Mouse (Mus musculus) small intestine, adult 2 months (tissue): Measurements from ENCODE around the gene Zfp36l1. TPM values are rescaled to one million over a fixed set of nuclear protein-coding genes. Genes with fewer than 3 reads are reported as not detected.

ENCODE experiments used
- H3K27ac ChIP-seq: fragments of 200-500 bp; 2 replicates; pipeline ENCODE4 v1.5.1; 2012; ENCODE audit warnings: low read depth, low read length, control low read depth, inconsistent platforms; ENCODE audit not compliant: insufficient read depth
- H3K27me3 ChIP-seq: fragments of 200-500 bp; 2 replicates; pipeline ENCODE4 v1.6.1; 2012; ENCODE audit warnings: mild to moderate bottlenecking, moderate library complexity, low read length, inconsistent platforms; ENCODE audit not compliant: control insufficient read depth, insufficient read depth
- H3K36me3 ChIP-seq: fragments of 200-500 bp; 2 replicates; pipeline ENCODE4 v1.6.1; 2012; ENCODE audit warnings: mild to moderate bottlenecking, low read length, control low read depth, inconsistent platforms; ENCODE audit not compliant: control insufficient read depth, insufficient read depth
- H3K4me1 ChIP-seq: fragments of 200-500 bp; 2 replicates; pipeline ENCODE4 v1.6.1; 2012; ENCODE audit warnings: low read length, inconsistent platforms, mixed read lengths; ENCODE audit not compliant: control insufficient read depth, insufficient read depth, insufficient read length
- H3K4me3 ChIP-seq: fragments of 200-500 bp; 2 replicates; pipeline ENCODE4 v1.5.1; 2012; ENCODE audit warnings: low read depth, mild to moderate bottlenecking, control low read depth, inconsistent platforms, low read length, moderate library complexity
- CTCF ChIP-seq: fragments of 200-500 bp; IDR thresholded peaks from 2 replicates; pipeline ENCODE4 v1.5.1; 2012; ENCODE audit warnings: low read depth, mild to moderate bottlenecking, control low read depth, inconsistent platforms, low read length, moderate library complexity, mixed read lengths; ENCODE audit not compliant: insufficient replicate concordance, insufficient read length; ENCODE audit errors: extremely low read depth
- POLR2A ChIP-seq: fragments of 200-500 bp; IDR thresholded peaks from 2 replicates; pipeline ENCODE4 v1.6.1; 2012; ENCODE audit warnings: low read depth, mild to moderate bottlenecking, control low read depth, inconsistent platforms, low read length, moderate library complexity
- WGBS: fragments of 180-500 bp; shearing (Covaris S2); methylation state at CpG from one replicate; pipeline ENCODE4 v1.1.7; 2018; 5-methylcytosine and 5-hydroxymethylcytosine counted together
- polyA plus RNA-seq: library from polyadenylated mRNA; depleted of rRNA; stranded (reverse); fragments of >200 nt; gene quantifications from 2 replicates; pipeline ENCODE4 v1.2.3, GENCODE M21; 2012; rRNA removed

Zfp36l1 gene
- polyA plus RNA-seq, 1 experiment: 118 TPM

DNA sequence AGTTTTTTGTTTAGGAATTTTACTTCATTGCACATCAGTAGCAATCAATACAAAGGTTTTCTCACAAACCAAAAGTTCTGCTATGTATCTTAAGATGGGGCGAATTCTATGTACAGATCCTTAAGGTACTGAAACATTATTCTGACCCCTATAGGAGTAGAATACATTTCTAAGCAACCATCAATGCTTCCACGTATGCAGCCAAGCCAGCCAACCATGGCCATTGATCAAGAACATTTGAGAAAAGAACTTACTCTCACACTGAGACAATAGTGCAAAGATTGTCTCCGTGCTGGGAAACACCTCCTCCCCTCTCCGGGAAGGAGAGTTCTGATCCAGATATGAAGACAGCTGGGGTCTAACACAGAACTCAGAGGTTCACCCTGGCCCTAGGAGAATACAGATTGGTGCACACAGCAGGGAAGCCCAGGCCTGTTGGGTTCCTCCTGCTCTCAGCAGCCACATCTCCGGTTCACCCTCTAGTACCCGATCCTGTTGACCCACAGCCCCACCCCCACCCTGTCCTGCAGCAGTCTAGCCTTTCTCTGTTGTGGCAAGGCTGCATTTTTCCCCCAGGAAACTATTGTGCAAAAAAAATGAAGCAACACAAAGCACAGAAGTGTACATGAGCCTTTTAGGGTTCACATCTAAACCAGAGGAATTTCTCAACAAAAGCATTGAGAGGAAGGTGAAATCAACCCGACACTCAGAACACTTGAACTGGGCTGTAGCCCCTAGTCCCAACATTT is 49.2 kb downstream of the Zfp36l1 start:
- peaks cover 21% of the 10 kb centered on the region; the same call in 1 of the 2 replicates for H3K4me1 ChIP-seq
- H3K36me3 ChIP-seq: no peaks in the 10 kb centered on the region
- no peak overlapping the region for H3K27ac ChIP-seq
- no peak overlapping the region for H3K4me3 ChIP-seq
- H3K27me3 ChIP-seq: no peaks in the 10 kb centered on the region
- 77% methylated on average over 7 of the region's 7 CpGs for WGBS
- no peak for TF ChIP-seq CTCF
- no peak for TF ChIP-seq POLR2A

DNA sequence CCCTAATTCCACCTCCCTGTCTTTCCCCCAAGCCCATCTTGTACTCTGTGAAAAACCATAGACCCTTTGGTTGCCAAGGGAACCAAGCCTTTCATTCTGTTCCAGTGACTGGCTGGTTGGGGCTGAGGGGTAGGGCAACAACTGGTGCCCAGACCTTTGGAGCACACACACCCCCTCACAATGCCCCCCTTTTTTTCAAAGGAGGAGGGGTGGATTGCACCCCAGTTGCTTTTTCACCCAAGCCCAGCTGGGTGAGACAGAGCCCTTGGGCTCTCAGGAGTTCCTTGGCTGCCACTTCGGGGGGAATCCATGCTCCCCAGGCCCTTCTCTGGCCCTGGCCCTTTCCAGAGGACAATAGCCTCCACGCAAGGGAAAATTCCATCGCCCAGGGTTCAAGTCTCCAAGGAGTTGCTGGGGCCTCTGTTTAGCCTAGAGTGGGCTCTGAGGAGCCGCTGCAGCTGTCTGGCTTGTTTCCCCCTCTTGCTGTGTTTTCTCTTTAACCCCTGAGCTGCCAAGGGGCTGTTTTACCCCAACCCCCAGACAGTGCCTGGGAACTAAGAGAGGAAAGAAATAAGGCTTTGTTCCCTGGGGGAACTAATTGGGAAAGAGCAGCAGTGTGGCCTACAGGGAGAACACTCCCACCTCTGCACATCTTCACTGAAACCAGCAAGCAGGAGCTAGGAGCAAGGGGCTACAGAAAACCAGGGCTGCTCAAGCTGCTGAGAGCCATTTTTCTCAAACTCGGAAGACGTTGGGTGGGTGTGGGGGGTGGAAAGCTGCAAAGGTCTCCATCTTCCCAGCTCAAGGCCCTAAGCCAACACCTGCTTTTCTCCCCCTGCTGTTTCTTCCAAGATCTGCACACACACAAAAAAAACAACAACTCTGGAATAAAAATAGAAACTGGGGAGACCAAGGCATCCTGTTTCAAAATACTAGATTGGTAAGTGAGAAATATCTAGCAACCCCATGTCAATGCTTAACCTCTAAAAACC is 50.1 kb downstream of the Zfp36l1 start:
- WGBS: 66% methylated on average over 6 of the region's 6 CpGs
- H3K36me3 ChIP-seq: no peaks in the 10 kb centered on the region
- H3K27ac ChIP-seq: no peak overlapping the region
- peaks cover 21% of the 10 kb centered on the region; the same call in 1 of the 2 replicates for H3K4me1 ChIP-seq
- no peak for TF ChIP-seq POLR2A
- TF ChIP-seq CTCF: no peak
- H3K4me3 ChIP-seq: no peak overlapping the region
- no peaks in the 10 kb centered on the region for H3K27me3 ChIP-seq

DNA sequence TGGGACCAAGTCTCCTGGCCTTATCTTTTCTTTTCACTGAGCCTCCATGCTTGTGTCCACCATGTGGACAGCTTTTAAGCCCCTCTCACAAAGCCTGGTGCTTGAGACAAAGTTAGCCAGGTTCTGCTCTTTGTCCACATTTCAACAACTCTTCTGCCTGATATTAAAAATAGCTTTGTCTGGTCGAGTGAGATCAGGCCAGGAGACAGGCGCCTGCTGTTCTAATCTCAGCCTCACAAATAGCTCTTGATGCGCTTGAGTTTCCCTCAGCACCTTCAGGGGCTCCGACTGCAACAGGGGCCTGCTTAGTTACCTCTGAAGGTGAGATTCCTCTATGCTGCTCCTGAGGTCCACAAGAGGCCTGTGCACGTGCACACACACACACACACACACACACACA is 51.0 kb downstream of the Zfp36l1 start:
- peaks cover 22% of the 10 kb centered on the region; the same call in 1 of the 2 replicates for H3K4me1 ChIP-seq
- TF ChIP-seq POLR2A (no peak), CTCF (no peak)
- H3K27ac ChIP-seq: no peak overlapping the region
- no peak overlapping the region for H3K4me3 ChIP-seq
- H3K27me3 ChIP-seq: no peaks in the 10 kb centered on the region
- WGBS: 68% methylated on average over 5 of the region's 5 CpGs
- no peaks in the 10 kb centered on the region for H3K36me3 ChIP-seq

DNA sequence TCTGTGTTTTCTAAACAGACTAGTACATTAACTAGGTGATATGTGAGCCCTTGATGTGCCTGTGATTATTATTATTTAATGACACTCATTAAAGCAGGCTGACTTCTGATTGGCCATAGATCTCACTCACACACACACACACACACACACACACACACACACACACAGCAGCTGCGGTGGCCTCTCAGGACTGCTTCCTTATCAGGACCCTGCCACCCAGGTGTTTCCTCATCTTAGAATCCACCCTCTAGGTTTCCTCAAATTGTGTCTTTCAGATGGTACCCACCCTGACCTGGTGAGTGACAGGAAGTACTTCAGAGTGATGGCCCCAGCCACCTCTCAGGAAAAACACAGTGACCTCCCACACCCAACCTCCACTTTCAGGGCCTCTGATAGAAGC is 52.0 kb downstream of the Zfp36l1 start:
- H3K4me3 ChIP-seq: no peak overlapping the region
- no peak for TF ChIP-seq POLR2A
- no peak for TF ChIP-seq CTCF
- WGBS: 14% methylated on average over 1 of the region's 1 CpGs
- no peak overlapping the region for H3K27ac ChIP-seq
- H3K4me1 ChIP-seq: peaks cover 28% of the 10 kb centered on the region; the same call in 1 of the 2 replicates
- H3K27me3 ChIP-seq: no peaks in the 10 kb centered on the region
- H3K36me3 ChIP-seq: no peaks in the 10 kb centered on the region

DNA sequence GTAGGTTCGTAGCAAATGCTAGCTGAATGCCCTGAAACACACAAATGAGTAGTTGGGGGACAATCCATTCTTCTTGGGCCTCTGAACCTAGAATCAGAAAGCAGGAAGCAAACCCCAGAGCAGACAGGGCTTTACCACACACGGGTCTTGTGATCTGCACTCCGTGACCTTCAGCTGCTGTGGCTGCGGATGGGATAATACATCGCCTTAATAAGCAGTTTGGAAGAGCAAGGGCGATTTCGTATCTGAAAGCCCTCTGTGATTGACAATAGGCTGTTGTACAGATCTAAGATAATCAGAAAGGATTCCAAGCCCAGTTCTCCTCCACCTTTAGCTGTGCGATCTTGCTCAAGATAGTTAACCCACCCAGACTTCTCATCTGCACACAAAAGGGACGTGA is 52.5 kb downstream of the Zfp36l1 start:
- no peak for TF ChIP-seq POLR2A
- no peak for TF ChIP-seq CTCF
- H3K4me1 ChIP-seq: peaks cover 28% of the 10 kb centered on the region; the same call in 1 of the 2 replicates
- 33% methylated on average over 9 of the region's 9 CpGs for WGBS
- no peaks in the 10 kb centered on the region for H3K36me3 ChIP-seq
- no peak overlapping the region for H3K4me3 ChIP-seq
- no peaks in the 10 kb centered on the region for H3K27me3 ChIP-seq
- no peak overlapping the region for H3K27ac ChIP-seq

DNA sequence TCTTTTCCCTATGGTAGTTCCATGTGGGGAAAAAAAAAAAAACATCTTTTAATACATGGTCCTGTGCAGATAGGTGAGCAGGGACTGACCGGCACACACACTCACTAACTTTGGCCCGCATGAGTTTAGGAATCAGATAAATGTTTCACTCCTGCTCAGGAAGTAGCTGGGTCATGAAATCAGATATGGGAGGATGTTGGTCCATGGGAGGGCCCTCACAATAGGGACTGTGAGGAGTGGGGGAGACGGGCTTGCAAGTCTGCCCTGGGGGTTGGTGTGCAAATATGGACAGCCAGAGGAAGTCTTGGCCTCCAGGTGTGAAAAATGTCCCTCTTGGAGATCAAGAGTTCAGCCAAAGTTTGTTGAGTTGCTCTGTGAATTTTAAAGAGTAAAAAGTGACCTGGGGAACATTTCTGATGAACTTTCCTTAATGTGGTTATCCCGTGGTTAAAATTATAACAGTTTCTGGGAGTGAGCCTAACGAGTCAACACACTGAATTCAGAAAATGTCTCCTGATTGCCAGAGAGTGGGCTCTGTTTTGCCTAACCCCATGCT is 53.0 kb downstream of the Zfp36l1 start:
- Histone ChIP-seq H3K4me3 (no peak overlapping the region), H3K27me3 (no peaks in the 10 kb centered on the region), H3K27ac (no peak overlapping the region), H3K4me1 (peaks cover 33% of the 10 kb centered on the region; the same call in 1 of the 2 replicates), H3K36me3 (no peaks in the 10 kb centered on the region)
- WGBS: 70% methylated on average over 5 of the region's 5 CpGs
- no peak for TF ChIP-seq CTCF
- no peak for TF ChIP-seq POLR2A

Other genes starting within 250 kb of the Zfp36l1 start
- 53.1 and 55.5 TPM in 2 replicates for gene Actn1, start 147.4 kb upstream of the Zfp36l1 start, polyA plus RNA-seq